ENCODE assay signal across 8 mouse cellular contexts in genomic region chr16:42875852-42875980, GRCm38 (mm10). TPM values are rescaled to one million over a fixed set of nuclear protein-coding genes. Genes with fewer than 3 reads are reported as not detected.
DNase-seq lines count a peak whose midpoint lies in the region; ATAC-seq lines count a peak whose summit lies in the region.

Gene Zbtb20, plus strand, starts transcription at chr16:42875881.

- no peak for ATAC-seq in lung, embryonic 15.5 days (ENCODE audit: borderline replicate concordance, extremely low read depth, low FRiP score, low TSS enrichment)
- ATAC-seq in heart, embryonic 15.5 days (replicated peaks; ENCODE audit: insufficient number of reproducible peaks, insufficient read depth, low FRiP score, low read depth), result no peak
- ATAC-seq in stomach, embryonic 14.5 days (ENCODE audit: insufficient number of reproducible peaks, insufficient read depth, low FRiP score, low read depth), result no peak

- H3K9ac ChIP-seq in lung, embryonic 15.5 days, result peak within 1 kb of the TSS; percentile 65
- H3K9ac ChIP-seq in heart, embryonic 15.5 days, result peak within 1 kb of the TSS; percentile 86
- peak within 1 kb of the TSS; percentile 69 for H3K9ac ChIP-seq in stomach, embryonic 14.5 days (replicated peaks; ENCODE audit: low read depth, low read length)

- no peaks in the 10 kb centered on the region for H3K9me3 ChIP-seq in lung, embryonic 15.5 days
- H3K9me3 ChIP-seq in embryonic facial prominence, embryonic 10.5 days, result no peaks in the 10 kb centered on the region
- no peaks in the 10 kb centered on the region for H3K9me3 ChIP-seq in heart, embryonic 15.5 days (replicated peaks)
- no peaks in the 10 kb centered on the region for H3K9me3 ChIP-seq in stomach, embryonic 14.5 days (ENCODE audit: control insufficient read depth, low read depth, low read length)

- peak within 1 kb of the TSS; percentile 72 for H3K4me3 ChIP-seq in lung, embryonic 15.5 days
- H3K4me3 ChIP-seq in embryonic facial prominence, embryonic 10.5 days, result peak within 1 kb of the TSS; percentile 73
- peak within 1 kb of the TSS; percentile 89 for H3K4me3 ChIP-seq in heart, embryonic 15.5 days
- peak within 1 kb of the TSS; percentile 51 for H3K4me3 ChIP-seq in stomach, embryonic 14.5 days (ENCODE audit: low read depth, low read length)

- no peak for DNase-seq in lung, postnatal 36 days
- no peak for DNase-seq in embryonic facial prominence, embryonic 10.5 days (ENCODE audit: low spot score)
- no peak for DNase-seq in left cerebral cortex, postnatal 4 days
- DNase-seq in right cerebral cortex, adult 18-20 months, result no peak
- DNase-seq in kidney, adult 8-10 months, result no peak

- H3K4me1 ChIP-seq in lung, embryonic 15.5 days, result no peaks in the 10 kb centered on the region
- H3K4me1 ChIP-seq in embryonic facial prominence, embryonic 10.5 days, result peaks cover 22% of the 10 kb centered on the region
- no peaks in the 10 kb centered on the region for H3K4me1 ChIP-seq in heart, embryonic 15.5 days (replicated peaks)
- H3K4me1 ChIP-seq in stomach, embryonic 14.5 days (ENCODE audit: control insufficient read depth, insufficient read depth, low read length), result no peaks in the 10 kb centered on the region

- H3K36me3 ChIP-seq in lung, embryonic 15.5 days, result no peaks in the 10 kb centered on the region
- H3K36me3 ChIP-seq in embryonic facial prominence, embryonic 10.5 days (replicated peaks), result no peaks in the 10 kb centered on the region
- no peaks in the 10 kb centered on the region for H3K36me3 ChIP-seq in heart, embryonic 15.5 days
- H3K36me3 ChIP-seq in stomach, embryonic 14.5 days (ENCODE audit: control insufficient read depth, insufficient read depth, low read length), result no peaks in the 10 kb centered on the region

- intact Hi-C loops in left cerebral cortex, postnatal 4 days (cut with DNase I), result no loop called here

- H3K4me2 ChIP-seq in lung, embryonic 15.5 days, result peak within 1 kb of the TSS; percentile 69
- H3K4me2 ChIP-seq in heart, embryonic 15.5 days, result peak within 1 kb of the TSS; percentile 69
- peak within 1 kb of the TSS; percentile 57 for H3K4me2 ChIP-seq in stomach, embryonic 14.5 days (replicated peaks; ENCODE audit: low read depth, low read length)

- H3K27ac ChIP-seq in lung, embryonic 15.5 days, result peak within 1 kb of the TSS; percentile 99
- peak within 1 kb of the TSS; percentile 97 for H3K27ac ChIP-seq in embryonic facial prominence, embryonic 10.5 days (replicated peaks)
- peak within 1 kb of the TSS; percentile 100 for H3K27ac ChIP-seq in heart, embryonic 15.5 days
- H3K27ac ChIP-seq in stomach, embryonic 14.5 days (ENCODE audit: low read length), result peak within 1 kb of the TSS; percentile 99

- no peaks in the 10 kb centered on the region for H3K27me3 ChIP-seq in lung, embryonic 15.5 days
- H3K27me3 ChIP-seq in embryonic facial prominence, embryonic 10.5 days (replicated peaks; ENCODE audit: low read depth, poor library complexity, severe bottlenecking), result no peaks in the 10 kb centered on the region
- H3K27me3 ChIP-seq in heart, embryonic 15.5 days, result no peaks in the 10 kb centered on the region
- H3K27me3 ChIP-seq in stomach, embryonic 14.5 days (ENCODE audit: control insufficient read depth, insufficient read depth, low read length), result no peaks in the 10 kb centered on the region

- 0% methylated on average over 8 of the region's 8 CpGs for WGBS in lung, embryonic 15.5 days
- WGBS in embryonic facial prominence, embryonic 10.5 days, result 0% methylated on average over 8 of the region's 8 CpGs
- WGBS in heart, embryonic 15.5 days, result 0% methylated on average over 5 of the region's 8 CpGs
- 0% methylated on average over 8 of the region's 8 CpGs for WGBS in stomach, embryonic 14.5 days

RNA-seq across cellular contexts. Expression of gene Zbtb20, which starts in this region (rescaled TPM):
- 17.9 and 22.1 TPM in 2 replicates for polyA plus RNA-seq in lung, embryonic 15.5 days (2015; fragmentation: Nextera tagmentation; extraction: Ambion mirVana)
- polyA plus RNA-seq in embryonic facial prominence, embryonic 10.5 days (2016; fragmentation: Nextera tagmentation; extraction: Ambion mirVana), result 19.6 and 20.1 TPM in 2 replicates
- 42.0 and 47.6 TPM in 2 replicates for polyA plus RNA-seq in heart, embryonic 15.5 days (2015; fragmentation: Nextera tagmentation; extraction: Ambion mirVana)
- 10 to 100 TPM; 93.5 to 99.9 TPM for total RNA-seq in left cerebral cortex, postnatal 4 days (2021)
- polyA plus RNA-seq in stomach, embryonic 14.5 days (2014; fragmentation: Nextera tagmentation; extraction: Ambion mirVana), result 30.0 and 35.1 TPM in 2 replicates
